Mouse (Mus musculus) lung, embryonic 14.5 days (tissue): ENCODE measurements around the gene Cntn4. TPM values are rescaled to one million over a fixed set of nuclear protein-coding genes. Genes with fewer than 3 reads are reported as not detected.

Experiments used
- ATAC-seq: fragments of 200-750 bp; cut with Nextera tagmentation; 2 replicates; pipeline ENCODE4 v1.8.0; 2017; ENCODE audit warnings: mild to moderate bottlenecking, moderate TSS enrichment, moderate library complexity; ENCODE audit not compliant: insufficient read depth
- DNase-seq: peaks from one replicate; pipeline ENCODE4 v3.0.0-alpha.2; 2015
- H3K27ac ChIP-seq: fragments of 300-500 bp; sonication (generic); 2 replicates; pipeline ENCODE4 v1.5.1; 2014; ENCODE audit warnings: low read depth, mild to moderate bottlenecking, moderate library complexity
- H3K27me3 ChIP-seq: fragments of 300-500 bp; sonication (generic); 2 replicates; pipeline ENCODE4 v1.6.1; 2014; ENCODE audit warnings: low read length, control low read depth; ENCODE audit not compliant: insufficient read depth
- H3K36me3 ChIP-seq: fragments of 300-500 bp; sonication (generic); 2 replicates; pipeline ENCODE4 v1.6.1; 2014; ENCODE audit warnings: control low read depth; ENCODE audit not compliant: insufficient read depth
- H3K4me1 ChIP-seq: fragments of 300-500 bp; sonication (generic); 2 replicates; pipeline ENCODE4 v1.6.1; 2014; ENCODE audit warnings: antibody characterized with exemption, control low read depth; ENCODE audit not compliant: insufficient read depth
- H3K4me2 ChIP-seq: fragments of 300-500 bp; sonication (generic); 2 replicates; pipeline ENCODE4 v1.6.1; 2014; ENCODE audit warnings: mild to moderate bottlenecking
- H3K4me3 ChIP-seq: fragments of 300-500 bp; sonication (generic); 2 replicates; pipeline ENCODE4 v1.5.1; 2014; ENCODE audit warnings: low read depth, low read length
- H3K9ac ChIP-seq: fragments of 300-500 bp; sonication (generic); 2 replicates; pipeline ENCODE4 v1.6.1; 2014
- H3K9me3 ChIP-seq: fragments of 300-500 bp; sonication (generic); 2 replicates; pipeline ENCODE4 v1.6.1; 2016; ENCODE audit warnings: low read depth, low read length, control low read depth
- CTCF ChIP-seq: IDR thresholded peaks from 2 replicates; pipeline ENCODE4 v1.5.1; 2016; ENCODE audit warnings: antibody characterized with exemption, low read depth
- WGBS: fragments of 180-500 bp; shearing (Covaris S2); extraction: QIAGEN DNeasy Blood & Tissue Kit; methylation state at CpG from one replicate; pipeline ENCODE4 v1.1.7; 2014; 5-methylcytosine and 5-hydroxymethylcytosine counted together
- polyA plus RNA-seq: library from polyadenylated mRNA; unstranded; fragments of >200 nt; fragmentation: Nextera tagmentation; extraction: Ambion mirVana; gene quantifications from 2 replicates; pipeline ENCODE4 v1.2.1, GENCODE M21; 2014

Cntn4 gene
- polyA plus RNA-seq, 1 experiment from 2014 or later, result 3.1 TPM

GRCm38 (mm10) chr6:106743556-106744233 is 1066.2 kb downstream of the Cntn4 start:
- Histone ChIP-seq H3K9me3 (no peaks in the 10 kb centered on the region), H3K27me3 (no peaks in the 10 kb centered on the region), H3K4me3 (no peak overlapping the region), H3K9ac (no peak overlapping the region), H3K4me1 (no peaks in the 10 kb centered on the region), H3K4me2 (no peak overlapping the region), H3K36me3 (no peaks in the 10 kb centered on the region), H3K27ac (no peak overlapping the region)
- whole genome bisulfite sequencing, result 77% methylated on average over 7 of the region's 7 CpGs
- no peak for TF ChIP-seq CTCF
- ATAC-seq, result no peak
- DNase-seq, result no peak

DNA sequence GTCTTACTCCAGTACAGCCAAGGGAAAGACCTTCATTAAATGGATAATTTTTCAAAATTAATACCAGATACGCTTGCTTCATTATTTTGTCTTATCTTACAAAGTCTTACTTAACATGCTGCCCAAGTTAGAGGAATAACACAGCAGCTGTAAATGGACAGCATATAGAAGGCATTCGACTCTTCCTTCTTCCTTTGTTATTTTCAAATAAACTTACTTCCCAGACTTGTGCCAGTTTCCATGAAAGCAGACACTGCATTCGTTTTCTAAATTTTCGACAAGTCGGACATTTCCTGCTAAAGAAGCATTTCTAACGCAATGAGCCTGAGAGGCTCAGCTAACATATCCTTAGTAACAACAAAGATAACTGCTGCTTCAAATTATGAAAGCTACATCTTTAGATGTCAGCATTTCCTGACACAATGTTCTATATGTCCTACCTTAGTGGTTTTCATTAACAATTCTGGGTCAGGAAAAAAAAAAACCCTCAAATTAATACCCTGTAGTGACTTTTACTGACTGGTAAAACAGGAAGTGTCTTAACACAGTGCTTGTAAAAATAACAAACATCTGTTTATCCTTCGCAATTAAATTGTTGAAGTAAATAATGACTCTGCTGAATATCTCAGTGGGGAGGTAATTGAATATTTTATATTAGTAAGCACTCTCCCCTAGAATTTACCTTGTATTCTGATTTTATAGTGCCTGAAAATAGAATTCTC is 1068.4 kb downstream of the Cntn4 start:
- DNase-seq (no peak), ATAC-seq (no peak)
- no peak for TF ChIP-seq CTCF
- H3K4me3 ChIP-seq, result no peak overlapping the region
- 58% methylated on average over 7 of the region's 7 CpGs for WGBS
- no peak overlapping the region for H3K27ac ChIP-seq
- no peak overlapping the region for H3K4me2 ChIP-seq
- H3K27me3 ChIP-seq, result no peaks in the 10 kb centered on the region
- no peaks in the 10 kb centered on the region for H3K9me3 ChIP-seq
- no peaks in the 10 kb centered on the region for H3K36me3 ChIP-seq
- H3K9ac ChIP-seq, result no peak overlapping the region
- no peaks in the 10 kb centered on the region for H3K4me1 ChIP-seq

DNA sequence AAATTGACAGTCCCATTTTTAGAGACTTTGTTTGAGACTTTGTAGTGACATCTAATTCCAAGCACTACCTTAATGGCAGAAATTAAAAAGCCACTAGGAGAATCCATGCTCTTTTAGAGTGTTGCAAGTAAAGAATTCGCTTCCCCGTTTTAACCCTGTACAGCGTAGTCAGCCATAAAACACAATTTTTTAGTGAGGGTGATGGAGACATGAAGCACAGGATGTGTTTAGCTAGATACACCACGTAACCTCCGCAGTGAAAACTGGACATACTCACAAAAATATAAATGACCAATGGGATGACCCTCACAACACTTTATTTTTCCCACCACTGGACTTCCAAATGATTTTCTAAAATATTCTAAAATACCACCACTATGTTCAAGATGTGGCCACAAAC is 1069.8 kb downstream of the Cntn4 start:
- ATAC-seq, result no peak
- H3K4me1 ChIP-seq, result no peaks in the 10 kb centered on the region
- no peak overlapping the region for H3K9ac ChIP-seq
- H3K27ac ChIP-seq, result no peak overlapping the region
- H3K4me3 ChIP-seq, result no peak overlapping the region
- no peak for TF ChIP-seq CTCF
- no peak overlapping the region for H3K4me2 ChIP-seq
- DNase-seq, result no peak
- no peaks in the 10 kb centered on the region for H3K27me3 ChIP-seq
- 88% methylated on average over 5 of the region's 5 CpGs for WGBS
- no peaks in the 10 kb centered on the region for H3K9me3 ChIP-seq
- H3K36me3 ChIP-seq, result no peaks in the 10 kb centered on the region

DNA sequence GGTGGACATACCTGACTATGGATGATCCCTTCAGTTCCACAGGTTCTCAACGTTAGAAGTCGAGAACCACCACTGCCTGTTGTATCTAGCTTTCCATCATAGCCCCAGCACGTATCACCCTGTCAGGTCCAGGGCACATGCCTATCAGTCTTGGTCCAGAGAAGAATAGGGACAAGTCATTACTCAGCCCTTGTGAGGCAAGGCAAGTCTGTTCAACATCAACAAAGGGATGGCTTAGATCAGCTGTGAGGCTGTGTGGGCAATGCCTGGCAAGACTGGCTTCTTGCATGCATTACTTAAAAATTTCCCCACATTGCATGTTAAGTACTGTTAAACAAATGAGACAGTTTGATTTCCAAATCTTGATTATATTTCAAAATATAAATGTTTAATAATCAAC is 1070.3 kb downstream of the Cntn4 start:
- Histone ChIP-seq H3K36me3 (no peaks in the 10 kb centered on the region), H3K27me3 (no peaks in the 10 kb centered on the region), H3K27ac (no peak overlapping the region), H3K4me2 (no peak overlapping the region), H3K4me3 (no peak overlapping the region), H3K9me3 (no peaks in the 10 kb centered on the region), H3K4me1 (no peaks in the 10 kb centered on the region), H3K9ac (no peak overlapping the region)
- DNase-seq (no peak), ATAC-seq (no peak)
- 67% methylated on average over 3 of the region's 3 CpGs for WGBS
- no peak for TF ChIP-seq CTCF
